Mouse (Mus musculus) neutrophil, adult 65 days (primary cell): ENCODE measurements around the gene Mt2. TPM values are rescaled to one million over a fixed set of nuclear protein-coding genes. Genes with fewer than 3 reads are reported as not detected.

ENCODE experiments used
- total RNA-seq: library from RNA; stranded (reverse); gene quantifications from 2 replicates; pipeline ENCODE4 v1.2.4, GENCODE M21; 2023

The Mt2 gene
- total RNA-seq, result 2.6 and 3.3 TPM in 2 replicates

DNA sequence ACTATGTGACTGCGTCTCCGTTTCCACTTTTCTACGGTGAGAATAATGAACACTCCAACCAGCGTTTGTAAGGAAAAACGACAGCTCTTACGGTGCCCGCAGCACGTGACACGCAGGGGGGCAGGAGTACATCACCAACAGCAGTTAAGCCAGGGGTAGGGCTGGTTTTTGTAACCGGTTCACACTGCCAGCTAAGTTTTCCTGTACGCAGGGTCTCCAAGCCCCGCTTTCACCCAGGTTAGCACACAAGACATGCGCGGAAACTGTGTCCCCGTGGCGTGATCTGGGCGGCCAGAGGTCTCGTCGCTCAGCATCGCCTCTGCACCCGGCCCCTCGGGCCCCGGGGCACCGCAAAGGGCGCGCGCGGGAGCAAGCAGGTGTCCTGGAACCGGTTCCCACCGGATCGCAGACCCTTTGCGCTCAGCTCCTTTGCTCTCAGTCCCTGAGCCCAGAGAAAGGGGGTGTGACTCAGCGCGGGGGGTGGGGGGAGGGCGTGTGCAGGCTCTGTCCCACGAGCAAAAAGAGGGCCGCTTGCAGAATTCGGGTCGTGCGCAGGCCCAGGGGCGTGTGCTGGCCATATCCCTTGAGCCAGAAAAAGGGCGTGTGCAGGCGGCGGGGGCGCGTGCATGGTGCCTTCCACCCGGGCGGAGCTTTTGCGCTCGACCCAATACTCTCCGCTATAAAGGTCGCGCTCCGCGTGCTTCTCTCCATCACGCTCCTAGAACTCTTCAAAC, at the start of gene Mt2:
TSS of gene Mt2 (plus strand) at position 590 of the 734 bp plus-strand sequence.

DNA sequence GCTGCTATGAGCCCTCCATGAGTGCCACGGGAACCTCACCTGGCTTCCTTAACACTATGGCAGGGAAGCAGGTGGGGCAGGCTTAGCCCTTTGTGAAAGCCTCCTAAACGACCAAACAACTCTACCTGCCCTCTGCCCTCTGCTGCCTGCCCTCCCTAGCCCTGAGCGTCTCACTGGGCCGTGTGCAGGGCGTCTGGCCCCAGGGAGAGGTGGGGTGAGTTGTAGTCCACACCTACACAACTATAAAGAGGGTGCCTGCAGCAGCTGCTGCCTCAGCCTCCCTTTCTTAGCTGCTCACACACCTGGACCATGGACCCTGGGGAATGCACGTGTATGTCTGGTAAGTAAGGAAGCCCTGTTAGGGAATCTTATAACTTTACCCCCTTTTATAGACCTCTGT, 35.5 kb upstream of the Mt2 start, which contains the start of gene Mt4:
TSS of gene Mt4 (plus strand) at position 265 of the 400 bp plus-strand sequence.

DNA sequence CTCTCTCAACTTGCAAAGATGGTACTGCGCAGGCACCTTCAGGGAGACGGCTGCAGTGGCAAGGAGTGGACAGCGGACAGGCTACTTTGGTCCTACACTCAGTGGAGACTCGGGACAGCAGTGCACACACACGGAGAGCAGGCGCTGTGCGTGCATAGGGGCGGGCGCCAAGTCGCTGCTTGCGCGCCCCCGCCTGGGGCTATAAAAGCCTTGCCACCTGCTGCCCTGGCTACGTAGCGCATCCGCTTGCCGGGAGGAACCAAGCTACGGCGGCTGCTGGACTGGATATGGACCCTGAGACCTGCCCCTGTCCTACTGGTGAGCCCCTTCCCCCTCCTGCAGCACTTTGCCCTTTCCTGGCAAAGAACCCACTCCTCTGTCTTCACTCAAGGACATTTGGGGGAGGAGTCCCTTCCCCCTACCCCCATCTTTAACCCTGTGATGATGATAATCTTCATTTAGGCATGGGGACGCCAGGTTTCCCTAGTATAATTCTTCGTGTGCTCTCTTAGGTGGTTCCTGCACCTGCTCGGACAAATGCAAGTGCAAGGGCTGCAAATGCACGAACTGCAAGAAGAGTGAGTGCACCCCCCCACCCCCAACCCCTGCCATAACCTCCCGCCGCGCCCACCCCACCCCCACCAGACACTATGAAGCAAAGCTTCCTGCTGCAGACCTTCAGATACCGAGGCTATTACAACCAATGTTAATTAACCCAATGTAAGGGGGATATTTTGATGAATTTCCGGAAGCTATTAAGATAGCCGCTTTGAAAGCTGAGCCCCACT, 19.8 kb upstream of the Mt2 start, which contains the start of gene Mt3:
TSS of gene Mt3 (plus strand) at position 95 of the 788 bp plus-strand sequence.

DNA sequence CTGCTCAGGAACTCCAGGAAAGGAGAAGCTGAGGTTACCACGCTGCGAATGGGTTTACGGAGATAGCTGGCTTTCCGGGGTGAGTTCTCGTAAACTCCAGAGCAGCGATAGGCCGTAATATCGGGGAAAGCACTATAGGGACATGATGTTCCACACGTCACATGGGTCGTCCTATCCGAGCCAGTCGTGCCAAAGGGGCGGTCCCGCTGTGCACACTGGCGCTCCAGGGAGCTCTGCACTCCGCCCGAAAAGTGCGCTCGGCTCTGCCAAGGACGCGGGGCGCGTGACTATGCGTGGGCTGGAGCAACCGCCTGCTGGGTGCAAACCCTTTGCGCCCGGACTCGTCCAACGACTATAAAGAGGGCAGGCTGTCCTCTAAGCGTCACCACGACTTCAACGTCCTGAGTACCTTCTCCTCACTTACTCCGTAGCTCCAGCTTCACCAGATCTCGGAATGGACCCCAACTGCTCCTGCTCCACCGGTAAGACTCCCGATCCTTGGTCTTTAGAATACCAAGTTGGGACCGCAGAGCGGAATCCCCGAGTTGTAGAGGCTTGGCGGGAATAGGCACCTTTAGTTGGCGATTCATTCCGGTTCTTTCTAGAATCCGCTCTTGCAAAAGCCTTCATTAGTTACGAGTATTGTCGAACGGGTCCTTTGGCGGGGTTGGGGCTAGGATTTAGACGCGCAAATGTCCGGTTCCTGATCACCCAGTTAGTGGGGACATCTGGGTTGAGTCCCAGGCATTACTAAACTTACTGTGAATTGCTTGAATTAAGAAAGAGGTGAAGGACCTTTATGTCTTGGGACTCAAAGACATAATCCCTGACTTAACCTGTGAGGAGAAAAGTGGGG, 6.6 kb downstream of the Mt2 start, which contains the start of gene Mt1:
TSS of gene Mt1 (plus strand) at position 226 of the 856 bp plus-strand sequence.

DNA sequence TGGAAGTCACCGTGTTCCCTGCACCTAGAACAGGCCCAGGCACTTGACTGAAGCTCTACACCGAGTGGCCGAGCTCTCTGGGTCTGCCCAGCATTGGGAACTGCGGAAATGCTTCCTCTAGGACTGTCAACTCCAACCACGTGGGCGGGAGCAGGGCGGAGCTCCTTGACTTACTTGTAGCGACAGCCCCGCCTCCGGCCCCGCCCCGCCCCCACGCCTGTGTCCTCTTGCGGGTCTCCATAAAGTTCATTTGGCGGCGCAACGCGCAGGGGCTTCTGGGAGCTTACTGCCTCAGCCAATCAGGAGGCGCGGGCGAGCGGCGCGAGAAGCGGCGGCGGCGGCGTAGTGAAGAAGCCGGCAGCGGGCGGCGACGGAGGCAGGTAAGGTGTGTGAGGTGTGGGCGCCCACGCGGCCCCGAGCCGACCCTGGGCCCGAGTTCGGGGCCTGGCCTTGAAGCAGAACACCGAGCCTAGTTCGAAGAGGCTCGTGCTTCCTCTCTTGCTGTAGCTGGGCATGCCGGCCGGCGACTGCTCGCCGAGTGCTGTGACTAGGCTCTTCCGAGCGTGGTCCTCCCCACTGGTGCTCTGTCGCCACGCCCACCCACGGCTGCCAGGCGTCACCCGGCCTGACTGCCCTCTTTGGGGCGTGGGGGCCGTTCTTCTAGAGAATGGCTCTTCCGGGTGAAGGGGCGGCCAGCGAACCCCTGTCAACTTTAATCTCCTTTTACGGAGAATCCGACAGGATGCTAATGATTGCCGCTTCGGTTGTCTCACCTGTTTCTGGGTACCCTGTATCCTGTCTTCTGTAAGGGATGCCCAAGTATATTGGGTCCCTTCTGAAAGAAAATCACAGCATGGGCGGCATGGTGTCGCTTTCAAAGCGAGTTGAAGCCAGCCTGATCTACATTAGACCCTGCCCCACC, 42.0 kb downstream of the Mt2 start, which contains the start of gene Nup93:
TSS of gene Nup93 (plus strand) at position 313 of the 922 bp plus-strand sequence.

Other genes starting within 250 kb of the Mt2 start
- 109 and 133 TPM in 2 replicates for gene Amfr, start 159.8 kb upstream of the Mt2 start, total RNA-seq
- gene Nudt21, start 135.6 kb upstream of the Mt2 start, total RNA-seq, result 26.4 and 36.3 TPM in 2 replicates
- 6.3 and 8.1 TPM in 2 replicates for gene Ogfod1, start 135.5 kb upstream of the Mt2 start, total RNA-seq
- 1.3 and 3.7 TPM in 2 replicates for gene Bbs2, start 73.7 kb upstream of the Mt2 start, total RNA-seq
- not detected in 2 replicates for gene Mt4, start 35.5 kb upstream of the Mt2 start, total RNA-seq
- not detected in 2 replicates for gene Mt3, start 20.1 kb upstream of the Mt2 start, total RNA-seq
- gene Mt1, start 6.4 kb downstream of the Mt2 start, total RNA-seq, result 38.1 and 47.4 TPM in 2 replicates
- gene Nup93, start 41.9 kb downstream of the Mt2 start, total RNA-seq, result 13.7 and 17.6 TPM in 2 replicates
- 2.1 and 2.7 TPM in 2 replicates for gene Slc12a3, start 156.5 kb downstream of the Mt2 start, total RNA-seq
- gene Herpud1, start 213.8 kb downstream of the Mt2 start, total RNA-seq, result 200 and 227 TPM in 2 replicates